Mouse (Mus musculus) c-Kit-positive CD71-positive TER-119-negative erythroid progenitor cells, embryonic 14.5 days (primary cell): ENCODE data around the gene Mtif2.
"Not testable (repeated sequence)": the region's sequence is repeated elsewhere in the genome, so short reads cannot be mapped to it uniquely, and the experiment has no call there.

Experiments used
- DNase-seq: peaks from one replicate; pipeline ENCODE4 v3.0.0-alpha.2; 2013; ENCODE audit warnings: low read depth

Gene Mtif2

DNA sequence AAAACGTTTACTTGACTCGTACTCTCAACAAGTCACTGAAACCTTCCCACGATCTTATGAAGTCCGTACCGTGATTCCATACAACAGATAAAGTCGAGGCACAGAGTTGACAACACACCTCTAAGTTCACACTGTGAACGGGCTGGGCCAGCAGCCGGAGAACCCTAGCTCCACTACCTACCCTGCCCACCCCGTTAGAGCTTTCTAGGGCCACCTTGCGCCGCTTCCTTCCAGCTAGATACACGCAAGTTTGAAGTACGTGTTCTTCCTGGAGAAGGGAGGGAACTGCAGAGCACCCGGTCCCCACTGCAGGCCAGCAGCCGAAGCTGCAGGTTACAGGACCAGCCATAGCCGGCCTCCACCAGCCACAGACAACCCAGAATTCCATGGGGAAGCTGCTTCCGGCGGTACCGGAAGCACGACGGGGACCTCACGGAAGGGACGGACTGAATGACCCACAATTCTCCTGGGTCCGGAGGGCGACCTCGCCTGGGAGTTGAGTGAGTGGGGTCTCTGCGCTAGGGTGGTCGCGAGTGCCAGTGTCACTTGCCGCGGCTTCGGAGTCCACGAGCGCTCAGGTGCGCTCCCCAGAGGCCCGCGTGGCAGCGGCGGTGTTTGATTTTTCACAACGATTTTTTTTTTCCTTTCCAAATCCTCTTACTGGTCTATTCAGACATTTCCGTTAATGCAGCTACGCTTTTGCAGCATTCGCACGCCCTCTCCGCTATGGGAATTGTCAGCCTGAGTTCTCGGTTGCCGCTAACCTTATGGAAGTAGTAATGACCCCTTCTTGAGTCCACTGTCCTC is at the start of gene Mtif2:
Mtif2 (plus strand) TSS at position 421 of the 807 bp plus-strand sequence.
- no peak for DNase-seq

GRCm38 (mm10) chr11:29493135-29493534 is 33.1 kb upstream of the Mtif2 start:
- no peak for DNase-seq

GRCm38 (mm10) chr11:29496962-29497361 is 29.2 kb upstream of the Mtif2 start:
- DNase-seq, result no peak

DNA sequence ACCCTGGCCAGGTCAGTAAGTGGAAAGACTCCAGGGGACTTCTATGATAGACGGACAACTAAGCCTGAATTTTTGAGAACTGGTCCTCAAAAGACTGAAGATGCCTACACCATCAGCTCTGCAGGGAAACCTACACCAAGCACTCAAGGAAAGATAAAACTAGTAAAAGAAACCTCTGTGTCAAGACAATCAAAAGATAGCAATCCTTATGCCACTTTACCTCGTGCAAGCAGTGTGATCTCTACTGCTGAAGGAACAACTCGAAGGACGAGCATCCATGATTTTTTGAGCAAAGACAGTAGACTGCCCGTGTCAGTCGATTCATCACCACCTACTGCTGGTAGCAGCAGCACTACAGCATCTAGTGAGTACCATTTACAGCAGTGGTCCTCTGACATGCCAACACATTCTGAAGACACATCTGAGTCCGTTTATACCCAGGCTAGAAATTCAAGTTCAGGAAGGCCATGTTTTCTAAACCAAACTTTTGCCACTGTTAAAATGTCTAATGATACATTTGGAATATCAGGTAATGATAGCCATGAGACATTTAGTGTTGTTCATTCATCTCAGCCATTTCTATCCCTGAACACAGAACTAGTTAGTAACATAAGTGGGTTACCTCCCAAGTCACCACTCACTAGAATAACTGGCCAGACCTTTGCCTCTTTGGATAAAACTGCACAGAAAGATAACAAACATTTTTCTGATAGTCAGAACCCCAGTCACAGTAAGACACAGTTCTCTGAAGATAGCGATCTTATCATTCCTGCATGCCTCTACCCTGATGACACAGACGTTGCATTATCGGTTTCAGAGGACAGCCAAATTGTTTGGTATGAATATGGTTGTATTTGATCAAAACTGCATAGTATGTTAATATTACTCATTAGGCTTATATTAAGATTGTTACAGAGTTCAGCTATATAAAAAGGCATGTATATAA is 22.0 kb upstream of the Mtif2 start:
- DNase-seq, result no peak

DNA sequence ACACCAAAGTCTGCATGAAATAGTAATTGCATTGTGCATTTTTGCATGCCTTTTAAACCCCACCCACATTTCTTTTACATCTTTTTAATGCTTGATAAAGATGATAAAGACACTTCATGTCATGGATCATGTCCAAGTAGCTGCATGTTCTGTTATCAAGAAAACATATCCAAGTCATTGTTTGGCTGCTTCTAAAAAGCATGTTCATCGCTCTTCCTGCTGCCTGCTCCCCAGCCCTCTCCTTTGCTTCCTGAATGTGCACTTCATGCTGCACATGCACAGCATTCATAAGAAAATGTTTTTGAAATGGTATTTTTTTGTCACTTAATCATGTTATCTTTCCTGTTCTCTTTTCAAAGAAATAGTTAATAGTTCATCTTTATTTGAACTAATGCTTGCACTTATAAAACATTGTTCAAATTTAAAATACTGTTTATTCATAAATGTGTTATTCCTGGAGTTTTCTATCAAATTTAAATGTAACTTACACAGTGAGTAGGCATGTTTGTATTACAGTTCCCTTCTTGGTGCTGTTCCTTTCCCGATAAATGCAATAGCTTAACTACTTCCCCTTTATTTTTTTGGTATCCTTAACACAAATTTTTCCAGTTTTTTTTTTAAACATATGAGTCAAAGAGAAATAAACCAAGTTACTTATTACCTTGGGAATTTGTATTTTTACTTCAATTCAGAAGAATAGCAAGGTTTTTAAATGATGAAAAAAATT is 21.1 kb upstream of the Mtif2 start:
- DNase-seq, result no peak

GRCm38 (mm10) chr11:29509421-29509820 is 16.8 kb upstream of the Mtif2 start:
- DNase-seq, result no peak

- DNase-seq, result no peak
Measured at GRCm38 (mm10) chr11:29512818-29513535, 13.2 kb upstream of the Mtif2 start.

- no peak for DNase-seq
Measured at GRCm38 (mm10) chr11:29514325-29514681, 11.9 kb upstream of the Mtif2 start.

- peak; percentile 87 for DNase-seq
Measured at GRCm38 (mm10) chr11:29514682-29515412, 11.4 kb upstream of the Mtif2 start, which contains the start of gene Prorsd1. Prorsd1 (minus strand) TSS chr11:29515033.

DNA sequence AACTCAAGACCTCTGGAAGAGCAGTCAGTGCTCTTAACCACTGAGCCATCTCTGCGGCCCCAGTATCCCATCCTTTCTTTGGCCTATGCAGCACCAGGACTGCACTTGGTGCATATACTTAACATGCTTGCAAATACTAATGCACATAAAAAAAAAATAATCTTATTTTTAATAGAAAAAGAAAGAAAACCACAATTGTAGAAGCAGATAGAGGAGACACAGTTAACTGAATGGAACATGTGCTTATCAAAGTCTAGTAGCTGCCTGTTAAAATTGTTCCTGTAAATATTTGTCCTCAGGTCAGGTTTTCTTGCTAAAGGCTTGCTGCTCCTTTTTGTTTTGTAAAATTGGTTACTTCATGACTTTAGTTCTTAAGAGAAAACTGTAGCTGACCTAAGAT is 12.0 kb downstream of the Mtif2 start:
- no peak for DNase-seq

DNA sequence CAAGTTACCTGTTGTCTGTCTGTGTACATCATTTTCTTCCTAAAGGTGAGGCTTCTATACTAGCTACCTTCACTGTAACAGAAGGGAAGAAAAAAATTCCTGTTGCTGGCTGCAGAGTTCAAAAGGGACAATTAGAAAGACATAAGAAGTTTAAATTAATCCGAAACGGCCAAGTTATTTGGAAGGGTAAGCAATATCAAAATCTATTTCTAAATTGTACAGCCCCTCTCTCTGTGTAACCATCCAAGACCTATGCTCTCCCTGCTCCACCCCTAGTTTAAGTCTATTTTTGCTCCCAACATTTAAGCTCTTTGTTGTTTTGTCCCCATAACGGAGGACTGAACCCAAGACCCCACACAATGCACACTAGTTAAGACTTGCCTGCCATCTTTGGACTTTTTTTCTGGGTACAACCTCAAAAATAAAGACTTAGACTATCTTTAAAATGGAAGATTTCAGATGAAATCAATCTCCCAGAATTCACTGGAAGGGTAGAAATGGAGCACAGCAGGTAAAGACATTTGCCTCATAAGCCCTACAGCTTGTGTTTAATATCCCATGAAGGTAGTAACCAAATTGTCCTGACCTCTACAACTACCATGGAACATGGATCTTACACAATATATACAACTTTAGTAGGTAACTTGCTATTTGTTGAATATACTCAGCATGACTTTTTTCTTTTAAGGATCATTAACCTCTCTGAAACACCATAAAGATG is 18.2 kb downstream of the Mtif2 start:
- no peak for DNase-seq

DNA sequence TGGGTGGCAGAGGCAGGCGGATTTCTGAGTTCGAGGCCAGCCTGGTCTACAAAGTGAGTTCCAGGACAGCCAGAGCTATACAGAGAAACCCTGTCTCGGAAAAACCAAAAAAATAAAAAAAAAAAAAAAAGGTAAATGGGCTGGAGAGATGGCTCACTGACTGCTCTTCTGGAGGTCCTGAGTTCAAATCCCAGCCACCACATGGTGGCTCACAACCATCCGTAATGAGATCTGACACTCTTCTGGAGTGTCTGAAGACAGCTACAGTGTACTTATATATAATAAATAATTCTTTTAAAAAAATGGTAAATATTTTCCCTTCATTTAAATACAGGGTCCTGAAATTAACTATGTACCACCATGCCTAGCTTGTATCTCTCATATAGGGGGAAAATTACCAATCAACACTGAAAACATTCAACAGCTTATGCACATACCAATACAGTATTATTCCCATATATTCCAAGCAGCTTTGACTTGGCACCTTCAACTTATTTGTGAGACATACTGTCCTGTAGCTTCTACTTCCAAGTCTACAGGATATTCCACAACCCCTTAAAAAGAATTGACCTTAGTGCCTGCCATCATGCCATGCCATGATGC is 19.0 kb downstream of the Mtif2 start:
- DNase-seq, result not testable (repeated sequence)

DNA sequence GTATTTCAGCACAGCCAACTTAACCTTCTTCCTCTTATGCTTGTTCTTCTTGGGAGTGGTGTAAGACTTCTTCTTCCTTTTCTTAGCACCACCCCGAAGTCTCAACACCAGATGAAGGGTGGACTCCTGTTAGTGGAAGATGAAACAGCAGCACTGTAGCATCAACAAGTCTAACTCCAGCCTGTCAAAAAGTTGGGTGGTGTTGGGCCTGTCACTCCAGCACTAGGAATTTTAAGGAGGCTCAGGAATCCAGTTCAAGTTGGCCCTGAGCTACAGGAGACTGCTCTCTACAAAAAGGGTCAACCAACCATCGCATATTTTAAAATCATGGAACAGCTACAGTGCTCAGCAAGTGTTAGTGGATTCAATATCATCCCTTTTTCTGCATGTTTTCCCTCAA is 20.1 kb downstream of the Mtif2 start:
- not testable (repeated sequence) for DNase-seq

- DNase-seq, result no peak
Measured at GRCm38 (mm10) chr11:29546762-29547161, 20.6 kb downstream of the Mtif2 start.

GRCm38 (mm10) chr11:29547249-29547751 is 21.1 kb downstream of the Mtif2 start:
- DNase-seq, result no peak

DNA sequence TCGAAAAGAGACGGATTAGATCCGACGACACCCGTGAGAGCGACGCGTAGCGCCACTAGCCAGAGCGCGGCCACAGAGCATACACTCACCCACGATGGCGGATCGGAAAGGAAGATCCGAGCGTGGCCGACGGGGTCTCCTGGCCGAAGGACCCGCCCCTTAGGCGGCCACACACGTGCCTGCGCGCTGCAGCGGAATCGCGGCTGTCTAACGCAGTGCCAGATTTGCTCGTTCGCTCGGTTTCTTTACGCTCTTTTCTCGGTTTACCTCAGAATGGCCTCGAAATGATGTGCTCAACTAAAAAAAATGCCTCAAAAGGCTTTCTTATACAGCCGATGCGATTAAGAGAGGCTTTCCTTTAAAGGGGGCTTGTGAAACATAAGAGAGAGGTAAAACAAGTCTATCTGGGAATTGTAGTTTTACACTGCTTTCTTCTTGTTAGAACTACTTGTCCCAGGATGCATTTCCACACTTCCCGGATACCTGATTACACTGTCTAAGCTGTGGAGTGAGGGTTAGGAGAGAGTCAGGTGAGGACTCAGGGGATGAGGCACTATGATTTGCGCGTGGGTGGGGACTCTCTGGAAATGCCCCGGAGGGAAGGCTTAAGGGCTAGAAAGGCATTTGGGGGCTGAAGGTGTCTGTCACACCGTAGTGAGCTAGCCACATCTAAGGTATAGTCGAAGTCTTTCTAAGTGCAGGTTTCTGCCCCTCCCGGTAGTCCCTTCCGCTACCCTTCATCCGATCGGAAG is 21.7 kb downstream of the Mtif2 start, which contains the start of the genes Clhc1 and Rps27a:
Clhc1 (plus strand) TSS at position 199 of the 752 bp plus-strand sequence.
Rps27a (minus strand) TSS at position 358 of the 752 bp plus-strand sequence.
- peak; percentile 88 for DNase-seq

GRCm38 (mm10) chr11:29548504-29549424 is 22.6 kb downstream of the Mtif2 start:
- no peak for DNase-seq

DNA sequence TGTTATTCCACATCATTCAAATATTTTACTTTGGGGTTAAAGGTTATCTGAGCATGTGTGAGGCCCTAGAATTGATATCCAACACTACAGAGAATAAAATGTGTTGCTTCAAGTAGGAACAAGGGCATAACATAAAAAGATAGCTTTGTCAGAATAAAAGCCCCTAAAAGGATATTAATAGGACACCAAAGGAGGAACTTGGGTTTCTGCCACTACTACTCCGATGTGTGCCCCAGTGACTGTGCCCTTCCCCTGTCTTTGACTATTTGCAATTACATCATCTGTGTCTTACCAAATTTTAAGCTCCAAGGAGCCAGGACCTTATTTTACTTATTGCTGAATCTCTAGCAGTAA is 23.2 kb downstream of the Mtif2 start:
- no peak for DNase-seq
